In genomic region chr7:55189496-55189895, GRCm38 (mm10) we compare ENCODE assay signal across 16 mouse cellular contexts.
DNase-seq lines count a peak whose midpoint lies in the region; ATAC-seq lines count a peak whose summit lies in the region.
"Had no signal": no experiment of that assay in that cellular context is flagged by ENCODE, and none has a peak within 500 bp of the region (broad histone marks: within the 10 kb centered on the region; RNA-seq: fewer than 3 reads in every experiment).

No protein-coding gene starts in this region.

- H3K9me3 ChIP-seq in midbrain, embryonic 15.5 days = no peaks in the 10 kb centered on the region
- no peaks in the 10 kb centered on the region for H3K9me3 ChIP-seq in midbrain, embryonic 13.5 days
- H3K9me3 ChIP-seq: hindbrain, embryonic 10.5 days; limb, embryonic 10.5 days; liver, embryonic 15.5 days had no signal

- no peak overlapping the region for H3K9ac ChIP-seq in midbrain, embryonic 15.5 days
- H3K9ac ChIP-seq in midbrain, embryonic 13.5 days (replicated peaks) = no peak overlapping the region
- H3K9ac ChIP-seq: liver, embryonic 15.5 days had no signal

- 69% methylated on average over 2 of the region's 2 CpGs for WGBS in midbrain, embryonic 15.5 days
- 78% methylated on average over 2 of the region's 2 CpGs for WGBS in midbrain, embryonic 13.5 days

- no peaks in the 10 kb centered on the region for H3K36me3 ChIP-seq in midbrain, embryonic 15.5 days (replicated peaks)
- H3K36me3 ChIP-seq in midbrain, embryonic 13.5 days = no peaks in the 10 kb centered on the region
- H3K36me3 ChIP-seq: hindbrain, embryonic 10.5 days; limb, embryonic 10.5 days; liver, embryonic 15.5 days had no signal

- no peaks in the 10 kb centered on the region for H3K27me3 ChIP-seq in midbrain, embryonic 15.5 days (replicated peaks)
- no peaks in the 10 kb centered on the region for H3K27me3 ChIP-seq in midbrain, embryonic 13.5 days
- H3K27me3 ChIP-seq: liver, embryonic 15.5 days; Patski had no signal

- H3K4me3 ChIP-seq in midbrain, embryonic 15.5 days = no peak overlapping the region
- no peak overlapping the region for H3K4me3 ChIP-seq in midbrain, embryonic 13.5 days (replicated peaks)
- H3K4me3 ChIP-seq: heart, adult 2 months; hindbrain, embryonic 10.5 days; limb, embryonic 10.5 days; liver, embryonic 15.5 days; myocyte had no signal

- ATAC-seq in midbrain, embryonic 15.5 days (replicated peaks) = no peak; the same call in 1 of the 2 replicates
- no peak for ATAC-seq in midbrain, embryonic 13.5 days
- ATAC-seq: Patski had no signal

- H3K27ac ChIP-seq in midbrain, embryonic 15.5 days = 0 out of 2 replicates have a peak overlapping the region, but pooled peaks have one; percentile 29
- H3K27ac ChIP-seq in midbrain, embryonic 13.5 days = no peak overlapping the region
- H3K27ac ChIP-seq: heart, adult 2 months; hindbrain, embryonic 10.5 days; limb, embryonic 10.5 days; liver, embryonic 15.5 days; macrophage had no signal

- no peak overlapping the region for H3K4me2 ChIP-seq in midbrain, embryonic 15.5 days
- no peak overlapping the region for H3K4me2 ChIP-seq in midbrain, embryonic 13.5 days (replicated peaks)
- H3K4me2 ChIP-seq: liver, embryonic 15.5 days had no signal

- peak; percentile 5 to 10 for DNase-seq in frontal cortex, postnatal 14 days (ENCODE audit: low spot score in 2 of 2)
- DNase-seq in left cerebral cortex, adult 11 months (ENCODE audit: low spot score) = peak; percentile 10
- peak; percentile 13 for DNase-seq in right cerebral cortex, postnatal 4 days
- no peak for DNase-seq in urinary bladder, postnatal 36 days (ENCODE audit: low spot score in 2 of 2)
- DNase-seq in spleen, postnatal 36 days (ENCODE audit: low spot score in 2 of 2) = no peak
- DNase-seq: adrenal gland, adult 8-10 months; heart, adult 2 months; kidney, adult 8-10 months had no signal

- 0 out of 2 replicates have a peak, but pooled peaks cover 4% of the 10 kb centered on the region for H3K4me1 ChIP-seq in midbrain, embryonic 15.5 days
- no peaks in the 10 kb centered on the region for H3K4me1 ChIP-seq in midbrain, embryonic 13.5 days (replicated peaks)
- H3K4me1 ChIP-seq: hindbrain, embryonic 10.5 days; limb, embryonic 10.5 days; liver, embryonic 15.5 days had no signal

Comparison
In these comparisons a context has a peak if more than half of its experiments do, and no peak if none do; other contexts are left out.
1. DNase-seq: peak in frontal cortex, postnatal 14 days (2 of 2), left cerebral cortex, adult 11 months (single experiment) and right cerebral cortex, postnatal 4 days (single experiment); none in urinary bladder, postnatal 36 days (0 of 2) and spleen, postnatal 36 days (0 of 2).